Mouse (Mus musculus) forebrain, postnatal 0 days (tissue): ENCODE measurements around the gene S100a5. TPM values are rescaled to one million over a fixed set of nuclear protein-coding genes. Genes with fewer than 3 reads are reported as not detected.

Source experiments
- ATAC-seq: fragments of 200-750 bp; cut with Nextera tagmentation; 2 replicates; pipeline ENCODE4 v1.8.0; 2017; ENCODE audit warnings: mild to moderate bottlenecking, moderate library complexity
- DNase-seq: peaks from one replicate; pipeline ENCODE4 v3.0.0-alpha.2; 2015
- H3K27ac ChIP-seq: fragments of 300-500 bp; sonication (generic); 2 replicates; pipeline ENCODE4 v1.5.1; 2014; ENCODE audit warnings: low read depth, mild to moderate bottlenecking, antibody characterized with exemption, low read length, moderate library complexity, mixed read lengths
- H3K27me3 ChIP-seq: fragments of 300-500 bp; sonication (generic); 2 replicates; pipeline ENCODE4 v1.6.1; 2014; ENCODE audit warnings: mild to moderate bottlenecking, low read length, mixed read lengths; ENCODE audit not compliant: insufficient read depth
- H3K36me3 ChIP-seq: fragments of 300-500 bp; sonication (generic); 2 replicates; pipeline ENCODE4 v1.6.1; 2014; ENCODE audit warnings: mild to moderate bottlenecking, moderate library complexity; ENCODE audit not compliant: insufficient read depth
- H3K4me1 ChIP-seq: fragments of 300-500 bp; sonication (generic); 2 replicates; pipeline ENCODE4 v1.6.1; 2014; ENCODE audit warnings: antibody characterized with exemption; ENCODE audit not compliant: insufficient read depth
- H3K4me2 ChIP-seq: fragments of 300-500 bp; sonication (generic); 2 replicates; pipeline ENCODE4 v1.6.1; 2014; ENCODE audit warnings: low read depth, mild to moderate bottlenecking, moderate library complexity
- H3K4me3 ChIP-seq: fragments of 300-500 bp; sonication (generic); 2 replicates; pipeline ENCODE4 v1.5.1; 2014; ENCODE audit warnings: low read depth, low read length, mixed read lengths
- H3K9ac ChIP-seq: fragments of 300-500 bp; sonication (generic); 2 replicates; pipeline ENCODE4 v1.6.1; 2014; ENCODE audit warnings: mild to moderate bottlenecking
- H3K9me3 ChIP-seq: fragments of 300-500 bp; sonication (generic); 2 replicates; pipeline ENCODE4 v1.6.1; 2016; ENCODE audit warnings: low read length
- CTCF ChIP-seq: sonication (generic); IDR thresholded peaks from 2 replicates; pipeline ENCODE4 v1.5.1; 2016; ENCODE audit warnings: antibody characterized with exemption, control low read depth, low read depth
- WGBS: fragments of 180-500 bp; shearing (Covaris S2); extraction: QIAGEN DNeasy Blood & Tissue Kit; methylation state at CpG from one replicate; pipeline ENCODE4 v1.1.7; 2014; 5-methylcytosine and 5-hydroxymethylcytosine counted together
- polyA plus RNA-seq: library from polyadenylated mRNA; unstranded; fragments of >200 nt; fragmentation: Nextera tagmentation; extraction: Ambion mirVana; gene quantifications from 2 replicates; pipeline ENCODE4 v1.2.1, GENCODE M21; 2015
- total RNA-seq: library from RNA; depleted of rRNA; stranded (reverse); fragments of >200 nt; gene quantifications from 2 replicates; pipeline ENCODE4 v1.2.3, GENCODE M21; 2014

Gene S100a5
- total and polyA plus RNA-seq, 2 experiments from 2014 or later: not detected

DNA sequence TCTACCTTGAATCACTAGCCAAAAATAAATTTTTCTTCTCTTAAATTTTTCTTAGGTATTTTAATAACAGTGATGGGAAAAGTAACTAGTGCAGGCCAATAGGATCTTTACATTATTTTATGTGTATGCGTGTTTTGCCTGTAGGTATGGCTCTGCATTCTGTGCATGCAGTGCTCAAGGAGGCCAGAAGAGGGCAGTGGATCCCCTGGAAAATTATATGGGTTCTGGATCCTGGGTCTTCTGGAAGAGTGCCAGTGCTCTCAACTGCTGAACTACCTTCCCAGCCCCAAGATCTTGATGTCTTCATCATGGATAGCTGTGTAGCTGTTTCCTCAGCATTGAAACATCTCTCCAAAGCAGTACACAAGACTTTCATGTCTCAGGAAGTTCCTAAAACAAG is 26.2 kb upstream of the S100a5 start:
- ATAC-seq (no peak), DNase-seq (no peak)
- no peak overlapping the region for H3K4me3 ChIP-seq
- H3K27me3 ChIP-seq: no peaks in the 10 kb centered on the region
- no peak overlapping the region for H3K4me2 ChIP-seq
- H3K4me1 ChIP-seq: no peaks in the 10 kb centered on the region
- H3K9me3 ChIP-seq: no peaks in the 10 kb centered on the region
- peak; percentile 34; the same call in 1 of the 2 replicates for TF ChIP-seq CTCF
- H3K27ac ChIP-seq: no peak overlapping the region
- H3K36me3 ChIP-seq: no peaks in the 10 kb centered on the region
- H3K9ac ChIP-seq: no peak overlapping the region
- WGBS: 94% methylated on average over 1 of the region's 1 CpGs

DNA sequence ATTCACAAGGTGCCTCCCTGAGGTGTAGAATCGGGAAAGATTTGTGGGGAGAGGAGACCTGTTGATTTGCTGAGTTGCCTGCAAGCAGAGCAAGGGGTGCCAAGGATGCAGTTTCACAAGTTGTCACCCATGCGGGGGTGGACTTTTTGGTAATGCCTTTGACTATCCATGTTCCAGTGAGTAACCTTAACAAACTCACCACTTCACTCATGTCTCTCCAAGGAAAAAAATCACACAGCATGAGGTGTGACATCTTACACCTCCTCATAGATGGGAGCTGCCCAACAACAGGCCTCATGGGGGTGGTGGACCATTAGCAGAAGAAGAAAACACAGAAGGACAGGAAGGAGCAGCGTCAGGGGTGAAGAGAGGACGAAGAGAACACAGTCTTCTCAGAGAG is 25.8 kb upstream of the S100a5 start:
- DNase-seq: no peak
- Histone ChIP-seq H3K4me3 (no peak overlapping the region), H3K4me2 (no peak overlapping the region), H3K4me1 (no peaks in the 10 kb centered on the region), H3K9me3 (no peaks in the 10 kb centered on the region), H3K27ac (no peak overlapping the region), H3K36me3 (no peaks in the 10 kb centered on the region), H3K27me3 (no peaks in the 10 kb centered on the region), H3K9ac (no peak overlapping the region)
- no peak for TF ChIP-seq CTCF
- ATAC-seq: no peak
- WGBS: 93% methylated on average over 4 of the region's 4 CpGs

DNA sequence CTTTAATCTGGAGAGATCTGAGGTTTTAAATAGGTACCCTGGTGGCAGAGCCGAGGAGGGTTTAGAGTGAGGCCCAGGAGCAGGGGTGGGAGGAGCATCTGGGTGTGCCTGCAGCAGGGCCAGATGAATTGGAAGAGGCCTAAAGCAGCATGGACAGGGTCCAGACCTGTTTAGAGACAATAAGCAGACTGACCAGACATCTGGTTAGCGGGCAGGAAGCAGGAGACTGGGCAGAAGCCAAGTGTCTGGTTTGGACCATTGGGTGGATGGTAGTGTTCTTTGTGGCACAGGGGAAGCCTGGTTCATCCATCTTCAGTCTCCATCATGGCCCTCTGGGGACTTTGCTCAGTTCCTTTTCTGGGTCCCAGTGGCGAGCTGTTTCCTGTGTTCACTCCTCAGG is 24.4 kb upstream of the S100a5 start:
- no peaks in the 10 kb centered on the region for H3K36me3 ChIP-seq
- no peak overlapping the region for H3K4me2 ChIP-seq
- no peak overlapping the region for H3K9ac ChIP-seq
- H3K9me3 ChIP-seq: no peaks in the 10 kb centered on the region
- WGBS: 64% methylated on average over 3 of the region's 3 CpGs
- no peak for TF ChIP-seq CTCF
- no peaks in the 10 kb centered on the region for H3K4me1 ChIP-seq
- no peaks in the 10 kb centered on the region for H3K27me3 ChIP-seq
- DNase-seq: no peak
- no peak overlapping the region for H3K27ac ChIP-seq
- no peak for ATAC-seq
- H3K4me3 ChIP-seq: no peak overlapping the region

DNA sequence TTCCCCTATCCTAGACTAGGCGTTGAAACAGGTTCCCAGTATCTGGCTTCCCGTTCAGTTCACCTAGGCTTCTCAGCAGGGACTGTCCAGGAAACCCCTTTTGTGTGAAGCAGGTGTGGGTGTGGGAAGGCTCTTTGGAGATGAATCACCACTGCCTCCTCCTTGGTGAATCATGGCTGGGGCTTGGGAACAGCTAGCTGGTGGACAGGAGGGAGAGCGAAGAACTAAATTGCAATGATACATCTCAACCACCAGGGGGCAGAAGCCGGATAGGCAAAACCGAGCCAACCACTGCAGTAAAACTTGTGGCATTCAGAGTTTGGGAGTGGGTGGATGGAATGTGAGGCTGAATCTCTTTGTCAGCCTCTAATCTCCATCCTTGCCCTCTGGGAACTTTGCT is 22.7 kb upstream of the S100a5 start:
- H3K9ac ChIP-seq: no peak overlapping the region
- no peaks in the 10 kb centered on the region for H3K4me1 ChIP-seq
- H3K27ac ChIP-seq: no peak overlapping the region
- WGBS: 34% methylated on average over 5 of the region's 5 CpGs
- ATAC-seq (peak; percentile 63; the same call in 1 of the 2 replicates), DNase-seq (peak; percentile 66)
- no peaks in the 10 kb centered on the region for H3K27me3 ChIP-seq
- no peak overlapping the region for H3K4me3 ChIP-seq
- no peak overlapping the region for H3K4me2 ChIP-seq
- peak; percentile 90 for TF ChIP-seq CTCF
- H3K9me3 ChIP-seq: no peaks in the 10 kb centered on the region
- H3K36me3 ChIP-seq: no peaks in the 10 kb centered on the region

DNA sequence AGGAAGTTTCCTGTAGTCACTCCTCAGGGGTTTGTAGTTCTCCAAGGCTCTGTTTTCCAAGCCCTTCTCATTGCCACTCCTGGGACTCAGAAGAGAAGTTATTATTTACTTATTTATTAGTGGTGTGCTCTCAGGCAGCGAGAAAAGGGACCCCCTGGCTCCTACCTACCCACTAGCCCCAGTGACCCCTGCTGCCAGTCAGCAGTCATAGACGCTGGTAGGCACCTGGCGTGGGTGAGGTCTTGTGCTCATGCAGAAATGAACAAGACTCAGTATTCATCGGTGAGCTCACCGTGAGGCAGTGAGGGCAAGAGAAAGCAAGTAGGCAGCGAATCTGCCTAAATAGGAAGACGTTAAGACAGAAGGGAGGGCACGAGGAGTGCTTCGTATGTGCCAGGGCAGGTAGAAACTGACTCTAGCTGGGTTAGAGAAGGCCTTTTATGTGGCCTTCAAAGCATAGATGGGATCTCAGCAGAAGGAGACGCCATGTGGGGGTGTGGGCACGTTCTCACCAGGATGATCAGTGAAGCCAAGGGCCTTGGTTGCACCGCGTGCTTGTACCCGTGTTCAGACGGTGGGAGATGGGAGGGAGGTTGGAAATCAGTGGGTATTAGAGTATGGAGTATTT is 22.2 kb upstream of the S100a5 start:
- no peak overlapping the region for H3K27ac ChIP-seq
- H3K36me3 ChIP-seq: no peaks in the 10 kb centered on the region
- no peaks in the 10 kb centered on the region for H3K4me1 ChIP-seq
- no peaks in the 10 kb centered on the region for H3K9me3 ChIP-seq
- DNase-seq (no peak), ATAC-seq (no peak)
- no peak overlapping the region for H3K4me3 ChIP-seq
- WGBS: 82% methylated on average over 15 of the region's 15 CpGs
- H3K4me2 ChIP-seq: no peak overlapping the region
- H3K9ac ChIP-seq: no peak overlapping the region
- TF ChIP-seq CTCF: no peak
- no peaks in the 10 kb centered on the region for H3K27me3 ChIP-seq

DNA sequence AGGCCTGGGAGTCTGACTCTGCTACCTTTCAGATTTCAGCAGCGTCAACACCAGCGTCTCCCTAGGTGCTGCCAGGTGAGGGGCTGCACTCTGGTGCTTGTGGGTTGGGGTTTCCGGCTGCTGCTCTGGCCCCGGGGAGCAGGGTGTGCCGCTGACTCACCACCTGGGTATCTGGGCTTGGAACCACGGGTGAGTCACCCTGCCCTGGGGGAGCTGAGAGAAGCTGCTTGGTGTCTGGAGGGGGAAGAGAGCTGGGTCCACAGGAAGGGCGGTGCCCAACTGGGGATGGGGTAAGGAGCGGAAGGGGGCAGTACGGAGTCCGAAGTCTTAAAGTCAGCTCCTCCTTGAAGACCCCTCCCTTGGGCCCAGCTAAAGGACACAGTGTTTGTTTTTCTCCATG is 21.4 kb upstream of the S100a5 start:
- no peaks in the 10 kb centered on the region for H3K9me3 ChIP-seq
- DNase-seq: no peak
- no peaks in the 10 kb centered on the region for H3K36me3 ChIP-seq
- no peak overlapping the region for H3K4me3 ChIP-seq
- H3K4me1 ChIP-seq: no peaks in the 10 kb centered on the region
- no peaks in the 10 kb centered on the region for H3K27me3 ChIP-seq
- H3K4me2 ChIP-seq: no peak overlapping the region
- no peak for TF ChIP-seq CTCF
- no peak overlapping the region for H3K27ac ChIP-seq
- ATAC-seq: no peak
- no peak overlapping the region for H3K9ac ChIP-seq
- WGBS: 75% methylated on average over 10 of the region's 10 CpGs

DNA sequence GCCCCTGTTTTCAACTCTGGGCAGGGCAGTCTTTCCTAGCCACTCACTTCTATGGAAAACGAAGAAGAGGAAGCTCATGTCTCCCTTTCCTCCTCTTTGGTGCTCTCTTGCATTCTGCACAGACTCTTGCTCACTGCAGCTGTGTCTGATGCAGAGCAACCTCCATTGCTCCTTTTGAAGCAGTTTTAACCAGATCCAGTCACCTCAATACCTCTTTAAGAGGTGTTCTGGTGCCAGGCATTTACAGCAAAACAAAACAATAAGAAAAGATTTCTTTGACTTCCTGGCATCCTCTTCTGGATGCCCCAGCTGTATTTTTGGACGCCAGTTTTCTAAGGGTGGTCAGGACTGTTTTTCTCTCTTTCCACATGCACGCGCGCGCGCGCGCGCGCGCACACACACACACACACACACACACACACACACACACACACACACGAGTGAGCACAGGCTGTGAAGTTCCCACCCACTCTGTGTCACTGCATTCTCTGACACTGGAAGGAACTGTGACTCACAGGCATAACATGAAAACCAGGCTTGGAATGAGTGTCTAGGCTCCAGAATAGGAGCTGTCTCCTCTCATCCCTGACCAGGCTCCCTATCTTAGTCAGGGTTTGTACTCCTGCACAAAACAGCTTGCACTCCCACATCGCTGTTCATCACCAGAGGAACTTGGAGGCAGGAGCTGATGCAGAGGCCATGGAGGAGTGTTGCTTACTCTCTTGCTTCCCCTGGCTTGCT is 20.8 kb upstream of the S100a5 start:
- 87% methylated on average over 14 of the region's 14 CpGs for WGBS
- ATAC-seq (peak; percentile 50; the same call in 1 of the 2 replicates), DNase-seq (no peak)
- H3K9ac ChIP-seq: no peak overlapping the region
- no peak overlapping the region for H3K4me3 ChIP-seq
- no peak overlapping the region for H3K27ac ChIP-seq
- TF ChIP-seq CTCF: no peak
- H3K9me3 ChIP-seq: no peaks in the 10 kb centered on the region
- H3K4me1 ChIP-seq: no peaks in the 10 kb centered on the region
- no peak overlapping the region for H3K4me2 ChIP-seq
- H3K36me3 ChIP-seq: no peaks in the 10 kb centered on the region
- H3K27me3 ChIP-seq: no peaks in the 10 kb centered on the region
